Mouse (Mus musculus): ENCODE measurements around the gene Tex26.

Gene Tex26

GRCm38 (mm10) chr5:149433618-149434017, 5.8 kb upstream of the Tex26 start:
- DNase-seq (ENCODE audit: low spot score in 2 of 2) = no peak

- no peak for DNase-seq (ENCODE audit: low spot score in 2 of 2)
Measured at GRCm38 (mm10) chr5:149434141-149434690, 5.2 kb upstream of the Tex26 start.

GRCm38 (mm10) chr5:149436541-149436940, 2.9 kb upstream of the Tex26 start:
- DNase-seq (ENCODE audit: low spot score in 2 of 2) = no peak

- no peak for DNase-seq (ENCODE audit: low spot score in 2 of 2)
Measured at GRCm38 (mm10) chr5:149437150-149437549, 2.3 kb upstream of the Tex26 start.

- DNase-seq (ENCODE audit: low spot score in 2 of 2) = peak; percentile 70 to 83
Measured at GRCm38 (mm10) chr5:149440180-149440573, 717 bp downstream of the Tex26 start.

- peak in 1 of 2 experiments; percentile 37 for DNase-seq (ENCODE audit: low spot score in 2 of 2)
Measured at GRCm38 (mm10) chr5:149441646-149442276, 2.3 kb downstream of the Tex26 start.

GRCm38 (mm10) chr5:149442277-149442660, 2.8 kb downstream of the Tex26 start:
- DNase-seq (ENCODE audit: low spot score in 2 of 2) = no peak

- DNase-seq (ENCODE audit: low spot score in 2 of 2) = no peak
Measured at GRCm38 (mm10) chr5:149444451-149444850, 5.0 kb downstream of the Tex26 start.

- DNase-seq (ENCODE audit: low spot score in 2 of 2) = no peak
Measured at GRCm38 (mm10) chr5:149446495-149446894, 7.0 kb downstream of the Tex26 start.

- DNase-seq (ENCODE audit: low spot score in 2 of 2) = no peak
Measured at GRCm38 (mm10) chr5:149447733-149448132, 8.3 kb downstream of the Tex26 start.

- DNase-seq (ENCODE audit: low spot score in 2 of 2) = no peak
Measured at GRCm38 (mm10) chr5:149449406-149449805, 9.9 kb downstream of the Tex26 start.

- DNase-seq (ENCODE audit: low spot score in 2 of 2) = peak in 1 of 2 experiments; percentile 63
Measured at GRCm38 (mm10) chr5:149451209-149451681, 11.8 kb downstream of the Tex26 start.

GRCm38 (mm10) chr5:149454281-149454680, 14.8 kb downstream of the Tex26 start:
- peak; percentile 61 to 69 for DNase-seq (ENCODE audit: low spot score in 2 of 2)

- DNase-seq (ENCODE audit: low spot score in 2 of 2) = no peak
Measured at GRCm38 (mm10) chr5:149456544-149456943, 17.1 kb downstream of the Tex26 start.

- no peak for DNase-seq (ENCODE audit: low spot score in 2 of 2)
Measured at GRCm38 (mm10) chr5:149462071-149462470, 22.6 kb downstream of the Tex26 start.

GRCm38 (mm10) chr5:149465305-149465704, 25.8 kb downstream of the Tex26 start:
- no peak for DNase-seq (ENCODE audit: low spot score in 2 of 2)

- DNase-seq (ENCODE audit: low spot score in 2 of 2) = no peak
Measured at GRCm38 (mm10) chr5:149474142-149474541, 34.7 kb downstream of the Tex26 start.

- DNase-seq (ENCODE audit: low spot score in 2 of 2) = no peak
Measured at GRCm38 (mm10) chr5:149474701-149475468, 35.4 kb downstream of the Tex26 start.

- no peak for DNase-seq (ENCODE audit: low spot score in 2 of 2)
Measured at GRCm38 (mm10) chr5:149481920-149482319, 42.5 kb downstream of the Tex26 start.

- DNase-seq (ENCODE audit: low spot score in 2 of 2) = peak in 1 of 2 experiments; percentile 69
Measured at GRCm38 (mm10) chr5:149483321-149484052, 44.0 kb downstream of the Tex26 start.

GRCm38 (mm10) chr5:149484270-149484669, 44.8 kb downstream of the Tex26 start:
- no peak for DNase-seq (ENCODE audit: low spot score in 2 of 2)

GRCm38 (mm10) chr5:149485447-149485846, 46.0 kb downstream of the Tex26 start:
- no peak for DNase-seq (ENCODE audit: low spot score in 2 of 2)

Data from frontal cortex, postnatal 36 days (tissue).